Mouse (Mus musculus) lung, postnatal 10 days (tissue): Measurements from ENCODE around the gene Abat.
A peak's percentile ranks its signal among the peaks of the same experiment; 100 is the strongest.

ENCODE experiments used
- DNase-seq: peaks from one replicate; pipeline ENCODE4 v3.0.0; 2021

Gene Abat

DNA sequence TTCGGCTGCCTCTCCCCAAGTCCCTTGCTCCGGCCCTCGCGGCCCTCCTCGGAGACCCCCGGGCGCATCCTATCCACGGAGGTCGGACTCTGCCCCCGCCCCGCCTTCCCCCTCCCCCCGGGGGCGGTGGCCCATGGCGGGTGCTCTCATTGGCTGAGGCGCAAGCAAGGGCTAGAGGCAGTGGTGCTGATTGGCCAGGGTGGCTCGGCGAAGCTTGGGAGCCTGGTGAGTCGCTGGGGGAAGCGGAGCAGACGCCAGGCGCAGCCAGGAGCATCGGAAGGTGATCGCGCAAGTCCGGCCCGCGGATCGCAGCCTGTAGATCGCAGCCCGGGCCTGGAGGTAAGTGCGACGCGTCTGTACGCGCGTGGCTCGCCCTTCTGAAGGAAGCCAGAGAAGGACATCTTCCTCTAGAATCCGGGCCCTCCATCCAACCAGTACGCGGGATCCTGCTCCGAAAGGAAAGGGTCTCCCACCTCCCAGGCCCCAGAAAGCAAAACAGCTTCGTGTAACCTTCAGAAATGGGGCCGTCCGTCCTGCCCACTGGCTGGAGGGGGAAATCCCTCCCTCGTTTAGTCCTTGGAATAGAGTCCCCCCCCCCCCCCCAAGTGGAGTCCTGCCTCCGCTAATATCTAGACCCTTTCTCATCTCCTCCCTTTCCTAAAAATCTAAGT, at the start of gene Abat:
TSS of gene Abat (plus strand) at position 194 of the 671 bp plus-strand sequence.
- DNase-seq = peak; percentile 96

DNA sequence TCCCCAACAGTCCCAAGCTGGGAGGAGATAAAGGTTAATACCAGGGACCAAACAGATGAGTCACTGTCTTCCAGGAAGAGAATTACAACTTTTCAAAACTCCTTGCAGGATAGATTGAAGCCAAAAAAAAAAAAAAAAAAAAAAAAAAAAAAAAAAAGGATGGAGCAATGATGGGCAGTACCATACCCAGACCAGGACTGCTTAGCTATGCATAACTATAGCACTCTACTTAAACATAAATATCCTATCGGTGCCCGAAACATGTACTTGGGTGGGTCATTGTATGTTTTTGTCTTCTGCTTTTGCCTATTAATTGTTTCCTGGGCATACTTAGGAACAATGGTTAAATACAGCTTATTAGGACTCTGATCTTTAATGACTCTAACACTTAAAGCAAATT, 43.1 kb upstream of the Abat start:
- DNase-seq = no peak

DNA sequence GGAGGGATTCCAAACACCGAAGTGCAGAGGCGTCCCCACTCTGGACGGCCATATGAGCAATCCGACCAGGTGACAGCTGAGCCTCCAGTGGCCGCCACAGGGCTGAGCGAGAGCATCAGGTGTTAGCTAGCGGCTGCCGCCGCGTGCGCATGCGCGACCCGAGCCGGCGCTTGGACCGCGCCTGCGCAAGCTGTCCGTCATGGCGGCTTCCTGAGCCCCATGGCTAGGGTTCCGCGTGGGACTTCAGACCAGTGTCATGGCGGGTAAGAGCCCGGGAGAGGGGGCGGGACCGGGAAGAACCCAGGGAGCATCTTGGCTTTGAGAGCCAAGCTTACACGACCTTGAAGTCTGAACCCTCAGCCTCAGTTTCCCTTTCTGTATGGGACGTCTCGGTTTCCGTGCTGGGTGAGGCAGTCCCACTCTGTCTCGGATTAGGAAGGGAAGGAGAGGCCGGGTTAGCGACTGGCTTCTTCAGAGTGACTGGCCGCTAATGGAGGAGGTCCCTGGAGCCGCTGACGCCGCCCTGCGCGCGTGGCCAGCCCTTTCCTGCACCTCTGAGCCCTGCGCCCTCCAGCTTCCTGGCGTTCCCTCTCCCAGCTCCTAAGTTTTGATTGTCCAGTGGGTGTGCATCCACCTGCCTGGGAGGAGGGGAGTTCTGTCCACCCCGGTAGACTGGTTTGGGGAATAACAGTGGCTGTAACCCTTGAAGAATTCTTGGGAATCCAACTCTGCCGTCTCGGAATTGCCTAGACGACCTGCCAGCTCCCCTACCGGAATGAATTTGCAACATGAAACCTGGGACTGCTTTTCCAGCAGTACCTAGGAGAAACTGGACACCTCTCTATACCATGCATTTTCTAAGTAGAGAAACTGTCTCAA, 42.4 kb upstream of the Abat start, which contains the start of gene Mettl22:
TSS of gene Mettl22 (plus strand) at position 186 of the 879 bp plus-strand sequence.
- peak; percentile 91 for DNase-seq

DNA sequence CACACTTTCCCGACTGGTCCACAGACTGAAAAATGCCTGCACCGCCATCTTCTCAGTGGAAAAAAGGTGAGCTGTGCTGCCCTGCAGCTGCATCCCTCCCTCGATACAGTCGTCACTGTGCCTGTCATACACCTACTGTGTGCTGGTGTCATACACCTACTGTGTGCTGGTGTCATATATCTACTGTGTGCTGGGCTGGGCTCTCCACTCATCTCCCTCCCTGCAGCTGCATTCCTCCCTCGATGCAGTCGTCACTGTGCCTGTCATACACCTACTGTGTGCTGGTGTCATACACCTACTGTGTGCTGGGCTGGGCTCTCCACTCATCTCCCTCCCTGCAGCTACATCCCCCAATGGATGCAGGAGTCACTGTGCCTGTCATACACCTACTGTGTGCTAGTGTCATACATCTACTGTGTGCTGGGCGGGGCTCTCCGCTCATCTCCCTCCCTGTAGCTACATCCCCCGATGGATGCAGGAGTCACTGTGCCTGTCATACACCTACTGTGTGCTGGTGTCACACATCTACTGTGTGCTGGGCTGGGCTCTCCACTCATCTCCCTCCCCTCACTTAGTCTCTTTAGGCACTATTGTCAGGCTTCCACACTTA, 25.7 kb upstream of the Abat start:
- no peak for DNase-seq

DNA sequence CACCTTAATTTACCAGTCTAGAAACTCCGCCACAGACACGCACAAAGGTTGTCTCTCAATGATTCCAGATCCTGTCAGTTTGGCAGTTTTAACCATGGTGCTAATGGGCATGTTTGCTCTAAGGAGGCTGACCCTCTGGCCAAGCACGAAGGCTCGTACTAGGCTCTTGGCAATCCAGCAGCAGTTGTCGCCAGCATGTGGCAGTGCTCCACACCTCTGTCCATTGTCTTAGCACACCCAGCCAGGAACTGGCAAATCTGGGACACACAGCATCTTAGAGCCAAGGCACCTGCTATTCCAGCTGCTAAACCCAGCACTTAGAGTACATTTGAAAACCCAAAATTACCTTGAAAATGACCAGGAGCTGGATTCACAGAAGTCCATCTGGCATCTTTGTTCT, 23.9 kb upstream of the Abat start:
- DNase-seq = no peak

DNA sequence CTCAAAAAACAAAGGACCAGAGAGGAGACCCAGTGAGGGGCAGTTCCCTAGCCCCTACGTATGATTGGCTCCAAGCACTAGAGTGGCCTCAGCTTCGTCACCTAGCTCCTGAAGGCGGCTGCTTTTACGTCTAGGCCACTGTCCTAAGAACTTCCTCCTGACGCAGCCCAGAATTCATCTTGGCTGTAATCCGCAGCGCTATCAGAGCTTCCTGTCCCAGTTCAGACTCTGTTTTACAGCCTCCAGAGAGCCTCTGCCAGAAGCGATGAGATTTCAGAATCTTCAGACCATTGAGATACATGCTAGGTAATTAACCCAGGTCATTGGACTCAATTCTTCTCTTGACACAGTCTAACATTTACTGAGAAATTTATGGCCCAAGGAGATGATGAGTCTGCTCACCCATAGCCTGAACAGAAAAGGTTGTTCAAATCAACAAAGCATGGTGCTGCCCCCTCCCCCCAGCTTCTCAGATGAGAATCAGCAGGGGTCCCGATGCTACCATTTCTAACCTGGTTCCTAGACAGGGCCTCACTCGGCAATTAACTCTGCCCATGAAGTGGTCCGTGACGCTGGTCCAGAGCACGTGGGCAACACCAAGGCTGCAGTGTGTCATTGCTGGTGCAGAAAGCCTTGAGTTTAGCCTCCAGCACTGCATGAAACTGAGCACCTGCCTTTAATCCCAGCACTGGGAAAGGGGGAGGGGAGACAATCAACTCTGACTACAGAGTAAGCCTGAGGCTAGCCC, 21.3 kb upstream of the Abat start:
- DNase-seq = no peak

DNA sequence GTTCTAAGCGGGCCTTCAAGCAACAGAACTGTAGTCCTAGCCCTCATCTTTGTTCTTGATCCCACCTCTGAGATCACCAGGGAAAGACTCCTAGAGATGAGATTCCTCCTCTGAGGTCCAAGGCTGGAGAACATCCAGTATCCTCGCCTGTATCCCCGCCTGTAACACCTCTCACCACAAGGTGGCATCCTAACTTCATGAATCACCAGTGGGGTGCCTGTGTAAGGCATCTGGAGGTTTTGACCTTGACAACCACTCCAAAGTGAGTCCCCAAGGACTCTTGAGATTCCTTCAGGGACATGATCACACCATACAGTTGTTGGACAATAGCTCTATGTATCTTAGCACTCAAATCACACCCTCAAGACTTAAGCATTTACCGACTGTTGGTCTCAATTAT, 19.0 kb upstream of the Abat start:
- peak; percentile 77 for DNase-seq

DNA sequence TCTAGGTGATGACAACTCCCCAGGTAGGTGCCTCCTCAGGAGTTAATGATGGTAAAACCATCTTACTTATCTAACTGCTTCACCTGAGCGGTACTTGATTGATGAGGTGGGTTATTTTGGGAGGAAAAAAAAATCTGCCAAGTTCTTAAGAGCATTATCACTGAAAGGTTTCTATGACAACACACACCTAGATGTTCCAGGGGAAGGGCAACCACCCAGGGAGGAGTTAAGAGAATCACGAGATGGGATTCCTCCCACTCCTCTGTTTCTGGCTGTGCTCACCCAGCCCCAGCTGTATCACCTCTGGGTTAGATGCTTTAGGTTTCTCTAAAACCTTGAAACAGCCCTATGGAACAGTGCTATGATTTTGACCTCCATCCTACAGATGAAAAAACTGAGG, 16.3 kb upstream of the Abat start:
- DNase-seq = no peak

DNA sequence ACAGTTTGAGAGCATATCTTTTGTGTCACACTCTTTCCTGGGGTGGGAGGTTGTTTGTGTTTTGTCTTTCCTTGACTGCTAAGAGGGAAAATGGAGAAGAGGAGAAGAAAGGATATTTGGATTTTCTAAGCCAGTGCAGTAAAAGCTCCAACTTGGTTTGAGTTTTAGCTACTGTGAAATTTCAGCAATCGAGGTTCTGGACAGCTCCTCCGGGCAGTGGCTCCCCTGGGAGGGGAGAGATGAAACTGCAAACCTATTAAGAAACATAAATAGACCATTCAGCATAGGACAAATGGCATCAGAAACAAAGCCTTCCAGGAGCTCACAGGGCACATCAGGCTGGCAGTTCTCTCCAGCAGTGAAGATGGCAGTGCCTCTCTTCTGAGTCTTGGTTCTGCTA, 9.0 kb upstream of the Abat start:
- peak; percentile 10 for DNase-seq

DNA sequence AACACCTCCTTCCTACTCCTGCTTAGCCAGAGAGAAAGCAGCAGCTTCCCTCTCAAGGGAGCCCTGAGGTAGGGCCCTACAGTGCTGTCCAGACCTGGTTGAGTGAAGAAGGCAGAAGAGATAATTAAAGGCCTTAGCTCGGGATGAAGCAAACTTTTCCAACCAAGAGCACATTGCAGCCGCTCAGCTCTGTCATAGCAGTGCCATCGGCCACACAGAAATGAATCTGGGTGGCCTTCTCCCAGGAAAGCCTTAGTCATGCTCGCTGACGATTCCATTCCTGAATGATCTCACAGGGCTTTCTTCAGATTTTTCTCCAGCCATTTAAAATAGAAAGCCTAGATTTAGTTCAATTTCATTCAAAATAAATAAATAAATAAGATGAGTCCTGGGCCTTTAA, 3.3 kb upstream of the Abat start:
- no peak for DNase-seq

DNA sequence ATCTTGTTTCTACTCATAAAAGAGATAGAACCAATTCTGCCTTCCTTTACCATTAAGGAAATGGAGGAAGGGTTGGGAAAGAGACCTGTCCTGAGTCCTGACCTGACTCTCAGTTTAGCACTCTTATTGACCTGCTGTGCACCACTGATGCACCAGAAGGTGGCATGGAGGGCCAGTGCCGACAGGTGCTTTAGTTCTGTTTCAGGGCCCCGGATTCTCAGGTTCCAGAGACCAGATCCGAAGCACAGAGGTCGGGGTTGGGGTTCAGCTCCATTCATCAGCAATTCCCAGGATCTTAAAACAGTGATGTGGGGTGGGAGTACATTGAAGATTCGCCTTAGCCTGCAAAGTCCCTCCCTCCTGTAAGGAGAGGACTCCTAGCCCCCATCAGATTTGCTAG, 399 bp upstream of the Abat start:
- no peak for DNase-seq

DNA sequence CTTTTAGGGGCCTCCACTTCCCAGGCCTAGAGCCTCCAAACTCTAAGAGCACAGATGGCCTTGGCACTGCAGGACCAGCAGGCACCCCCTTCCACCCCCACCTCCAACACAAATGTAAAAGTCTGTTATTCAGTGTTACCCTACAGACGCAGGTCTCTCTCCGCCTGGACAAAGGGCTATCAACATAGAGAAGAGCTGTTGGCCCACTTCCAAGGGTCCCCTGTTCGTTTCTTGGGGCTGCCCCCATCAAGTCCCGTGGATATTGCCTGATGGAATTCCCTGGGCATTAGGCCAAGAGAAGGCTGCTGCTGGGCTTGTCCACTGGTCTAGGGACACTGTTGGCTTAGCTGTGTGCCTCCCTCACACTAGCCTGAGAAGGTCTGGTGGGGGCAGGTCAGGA, 951 bp downstream of the Abat start:
- peak; percentile 70 for DNase-seq

DNA sequence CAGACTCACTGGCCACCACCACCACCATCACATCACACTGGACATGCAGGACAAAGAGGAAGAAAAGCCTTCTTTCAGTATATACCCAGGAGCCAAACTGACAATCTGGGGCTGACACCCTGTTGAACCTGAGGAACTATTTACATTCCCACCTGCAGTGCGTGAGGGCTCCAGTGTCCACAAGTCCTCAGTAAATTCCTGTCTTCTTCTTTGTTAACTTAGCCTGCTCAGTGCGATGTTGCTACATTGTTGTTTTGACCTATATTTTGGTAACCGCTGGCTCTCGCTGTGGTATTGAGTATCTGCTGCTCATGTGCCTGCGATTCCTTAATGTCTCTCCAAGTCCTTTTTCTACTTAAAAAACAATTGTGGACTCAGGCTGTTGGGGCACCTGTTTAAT, 7.3 kb downstream of the Abat start:
- DNase-seq = no peak

DNA sequence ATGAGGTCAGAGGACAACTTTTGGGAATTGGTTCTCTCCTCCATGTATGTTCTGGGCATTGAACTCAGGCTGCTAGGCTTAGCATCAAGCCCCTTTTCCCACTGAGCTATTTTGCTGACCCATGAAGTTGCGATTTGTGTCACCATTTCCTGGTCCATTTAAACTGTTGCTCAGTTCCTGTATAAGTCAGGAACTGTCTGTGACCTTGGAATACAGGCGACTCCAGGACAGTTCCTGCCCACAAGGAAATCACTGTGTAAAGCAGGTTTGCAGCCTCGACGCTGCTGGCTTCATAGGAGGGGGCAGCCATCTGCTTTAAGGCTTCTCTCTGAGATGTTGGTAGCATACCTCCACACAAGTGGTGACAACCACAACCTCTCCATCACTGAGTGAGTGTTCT, 8.1 kb downstream of the Abat start:
- DNase-seq = no peak

DNA sequence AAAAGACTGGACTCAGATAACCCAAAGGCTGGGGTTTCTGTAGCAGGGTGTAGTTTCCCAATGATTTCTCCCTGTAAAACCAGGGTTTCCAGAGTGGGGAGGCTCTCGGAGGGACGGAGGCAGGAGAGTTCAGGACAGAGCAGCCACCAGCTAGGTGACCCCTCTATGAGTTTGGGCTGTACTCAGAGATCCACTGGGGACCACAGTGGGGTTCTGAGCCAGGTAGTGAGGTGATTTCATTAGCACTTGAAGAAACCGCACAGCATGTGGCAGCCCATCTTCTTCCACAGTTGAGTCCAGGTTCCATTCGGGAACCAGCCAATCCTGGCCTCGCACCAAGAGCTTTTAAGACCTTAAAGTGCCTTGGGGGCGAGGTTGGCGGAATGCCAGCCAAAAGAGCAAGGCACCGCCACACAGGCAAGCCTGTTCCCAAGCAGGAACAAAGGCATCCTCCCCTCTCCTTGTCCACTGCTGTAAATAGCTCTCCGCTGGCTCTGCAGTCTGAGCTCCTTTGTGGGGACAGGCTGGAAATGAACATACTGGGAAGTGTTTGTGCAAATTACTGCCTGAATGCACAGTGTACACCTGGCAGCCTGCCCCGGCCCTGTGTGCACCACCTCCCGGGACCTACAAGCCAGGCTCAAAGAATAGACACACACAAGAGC, 10.4 kb downstream of the Abat start:
- peak; percentile 29 for DNase-seq

DNA sequence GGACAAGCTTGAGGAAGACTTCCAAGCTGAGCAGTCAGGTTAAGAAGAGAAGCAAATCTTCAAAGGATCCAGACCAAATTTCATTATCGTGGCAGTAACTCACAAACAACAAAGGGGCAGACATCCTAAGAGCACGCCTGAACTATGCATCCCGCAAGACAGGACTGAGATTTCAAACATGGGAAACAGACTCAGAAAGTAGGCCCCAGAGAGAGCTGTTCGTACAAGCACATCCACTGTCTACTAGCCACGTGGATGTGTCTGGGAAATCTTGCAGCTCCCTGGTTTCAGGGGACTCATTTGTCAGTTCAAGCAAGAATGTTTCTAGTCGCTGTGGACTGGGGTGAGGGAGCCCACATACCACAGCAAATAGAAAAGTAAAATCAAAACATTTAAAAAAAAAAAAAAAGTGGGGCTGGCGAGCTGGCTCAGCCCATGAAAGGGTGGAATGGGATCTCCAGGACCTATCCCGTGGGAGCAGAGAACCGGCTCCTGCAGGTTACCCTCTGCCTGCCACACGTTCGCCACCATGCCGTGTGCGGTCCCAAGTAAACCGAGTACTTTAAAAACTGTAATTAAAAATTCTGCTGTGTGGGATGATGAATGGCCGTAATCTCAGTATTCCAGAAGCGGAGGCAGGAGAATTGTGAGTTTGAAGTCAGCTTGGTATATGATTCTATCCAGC, 11.1 kb downstream of the Abat start:
- DNase-seq = no peak

DNA sequence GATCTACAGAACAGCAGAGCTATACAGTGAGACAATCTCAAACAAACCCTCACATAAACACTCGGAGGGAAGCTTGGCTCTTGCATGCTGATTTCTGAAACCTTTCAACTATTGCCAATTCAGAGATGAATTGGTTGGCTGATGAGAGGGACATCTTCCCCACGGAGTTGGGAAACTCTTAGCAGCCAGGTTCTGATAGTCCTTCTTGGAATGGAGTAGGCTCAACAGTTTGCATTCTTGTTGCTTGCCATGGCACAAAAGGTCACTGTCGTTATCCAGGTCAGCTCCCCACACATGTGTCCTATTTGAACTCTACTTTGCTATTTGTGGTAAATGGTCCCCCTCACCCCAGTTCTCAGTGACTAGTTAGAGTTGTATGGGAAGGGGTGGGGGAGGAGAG, 12.1 kb downstream of the Abat start:
- DNase-seq = no peak

DNA sequence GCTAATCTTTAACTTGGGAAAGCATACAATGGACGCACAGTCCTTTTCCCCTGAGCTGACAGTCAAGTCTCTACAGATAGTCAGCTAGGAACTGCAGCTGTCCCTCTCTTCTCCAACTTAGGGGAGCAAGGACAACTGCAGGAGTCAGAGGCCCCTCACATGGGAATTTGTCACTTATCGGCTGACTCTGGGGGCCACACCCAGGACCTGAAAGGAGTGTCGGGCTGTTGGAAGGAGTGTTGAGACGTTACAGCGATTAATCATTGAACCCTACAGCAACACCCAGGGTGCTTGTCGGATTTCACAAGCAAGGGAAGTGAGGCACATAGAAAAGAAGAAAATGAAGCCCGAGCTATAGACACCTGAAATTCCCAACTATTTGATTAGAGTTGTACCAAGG, 12.6 kb downstream of the Abat start:
- no peak for DNase-seq

DNA sequence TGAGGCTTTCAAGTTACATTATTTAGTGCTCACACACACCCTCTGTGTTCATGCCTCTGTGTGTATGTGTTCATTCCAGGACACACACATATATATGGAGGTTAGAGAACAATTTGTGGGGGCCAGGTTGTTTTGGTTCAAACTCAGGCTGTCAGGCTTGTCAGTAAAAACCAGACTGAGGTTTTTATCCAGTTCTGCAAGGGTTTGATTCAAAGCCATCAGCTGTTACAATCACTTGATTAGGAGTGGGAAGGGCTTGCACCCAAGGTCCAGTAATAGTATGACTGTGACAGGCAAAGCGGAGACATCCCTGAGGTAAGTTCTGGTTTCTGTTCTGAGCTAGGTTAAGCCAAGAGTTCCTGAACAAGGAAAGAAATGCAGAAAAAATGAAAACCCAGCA, 16.2 kb downstream of the Abat start:
- no peak for DNase-seq

DNA sequence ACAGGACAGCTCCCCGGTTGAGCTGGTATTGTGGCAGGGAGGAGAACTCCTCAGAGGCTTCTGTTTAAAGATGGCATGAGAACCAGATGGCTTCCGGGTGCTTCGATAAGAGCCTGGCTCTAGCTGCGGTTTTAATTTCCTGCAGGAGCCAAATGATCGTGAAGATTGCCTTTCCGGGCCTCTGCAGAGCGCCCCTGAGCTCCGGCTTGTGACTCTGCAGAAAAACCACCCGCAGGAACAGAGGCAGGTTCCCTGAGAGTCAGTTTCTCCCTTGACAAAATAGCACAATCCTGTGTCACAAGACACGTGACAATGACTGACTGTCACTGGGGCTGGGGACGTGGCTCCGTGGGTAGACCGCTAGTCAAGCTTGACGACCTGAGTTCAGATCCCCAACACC, 16.8 kb downstream of the Abat start:
- no peak for DNase-seq

DNA sequence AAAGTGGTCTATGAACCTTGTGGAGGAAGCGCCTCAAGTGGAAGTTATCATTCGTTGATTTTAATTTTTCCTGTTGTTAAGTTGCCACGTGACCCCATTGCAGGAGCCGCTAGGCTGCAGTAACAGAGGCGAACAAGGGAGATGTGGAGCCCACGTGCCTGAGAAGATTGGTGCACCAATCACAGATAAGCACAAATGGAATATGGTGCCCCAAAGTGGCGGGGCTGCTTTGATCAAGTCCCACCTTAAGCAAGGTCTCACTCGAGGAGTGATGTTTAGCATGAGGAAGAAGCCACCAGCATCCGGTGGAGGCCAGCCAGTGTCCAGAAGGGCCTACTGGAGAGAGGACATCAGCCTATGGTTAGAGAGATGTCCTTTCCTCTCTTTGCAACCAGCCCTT, 19.2 kb downstream of the Abat start:
- no peak for DNase-seq

DNA sequence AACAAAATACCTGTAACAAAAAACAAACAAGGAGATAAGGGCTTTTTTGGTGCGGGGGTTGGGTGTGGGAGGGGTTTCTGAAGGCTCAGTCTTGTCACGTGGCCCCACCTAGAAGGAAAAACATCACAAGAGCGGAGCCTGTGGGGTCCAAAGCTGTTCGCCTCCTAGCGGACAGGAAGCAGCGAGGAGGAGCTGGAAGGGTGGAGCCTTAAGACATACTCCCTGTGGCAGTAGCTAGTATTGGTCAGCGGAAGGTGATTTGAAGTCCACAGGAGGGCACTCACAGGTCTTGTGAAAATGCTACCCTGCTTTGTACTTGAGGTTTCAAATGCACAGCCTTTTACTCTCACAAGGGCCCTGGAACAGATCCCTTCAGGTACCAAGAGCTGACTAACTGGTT, 19.7 kb downstream of the Abat start:
- no peak for DNase-seq
